Mouse (Mus musculus) midbrain, postnatal 0 days (tissue): ENCODE measurements around the gene Prkcq. TPM values are rescaled to one million over a fixed set of nuclear protein-coding genes. Genes with fewer than 3 reads are reported as not detected.

Experiments
- ATAC-seq: fragments of 200-750 bp; cut with Nextera tagmentation; 2 replicates; pipeline ENCODE4 v1.8.0; 2017; ENCODE audit warnings: moderate number of reproducible peaks, mild to moderate bottlenecking, moderate TSS enrichment, moderate library complexity; ENCODE audit not compliant: low FRiP score
- DNase-seq: peaks from one replicate; pipeline ENCODE4 v3.0.0-alpha.2; 2015; ENCODE audit warnings: low spot score
- H3K27ac ChIP-seq: fragments of 300-500 bp; sonication (generic); 2 replicates; pipeline ENCODE4 v1.5.1; 2014; ENCODE audit warnings: low read depth, mild to moderate bottlenecking, low read length, mixed read lengths
- H3K27me3 ChIP-seq: fragments of 300-500 bp; sonication (generic); 2 replicates; pipeline ENCODE4 v1.6.1; 2014; ENCODE audit warnings: low read length, control low read depth, mixed read lengths; ENCODE audit not compliant: insufficient read depth
- H3K36me3 ChIP-seq: fragments of 300-500 bp; sonication (generic); 2 replicates; pipeline ENCODE4 v1.6.1; 2014; ENCODE audit warnings: low read length, control low read depth, mixed read lengths; ENCODE audit not compliant: insufficient read depth
- H3K4me1 ChIP-seq: fragments of 300-500 bp; sonication (generic); 2 replicates; pipeline ENCODE4 v1.6.1; 2014; ENCODE audit warnings: mild to moderate bottlenecking, control low read depth, antibody characterized with exemption, low read length, mixed read lengths; ENCODE audit not compliant: insufficient read depth
- H3K4me2 ChIP-seq: fragments of 300-500 bp; sonication (generic); 2 replicates; pipeline ENCODE4 v1.6.1; 2014; ENCODE audit warnings: low read depth, mild to moderate bottlenecking, low read length, mixed read lengths; ENCODE audit not compliant: poor library complexity, severe bottlenecking
- H3K4me3 ChIP-seq: fragments of 300-500 bp; sonication (generic); 2 replicates; pipeline ENCODE4 v1.5.1; 2014; ENCODE audit warnings: low read depth, mild to moderate bottlenecking, low read length, moderate library complexity
- H3K9ac ChIP-seq: fragments of 300-500 bp; sonication (generic); replicated peaks from 2 replicates; pipeline ENCODE4 v1.6.1; 2014; ENCODE audit warnings: mild to moderate bottlenecking, low read length, moderate library complexity, mixed read lengths; ENCODE audit not compliant: poor library complexity, severe bottlenecking
- H3K9me3 ChIP-seq: fragments of 300-500 bp; sonication (generic); 2 replicates; pipeline ENCODE4 v1.6.1; 2016; ENCODE audit warnings: low read length, control low read depth
- CTCF ChIP-seq: IDR thresholded peaks from 2 replicates; pipeline ENCODE4 v1.5.1; 2016; ENCODE audit warnings: antibody characterized with exemption, mild to moderate bottlenecking
- WGBS: fragments of 180-500 bp; shearing (Covaris S2); extraction: QIAGEN DNeasy Blood & Tissue Kit; methylation state at CpG from one replicate; pipeline ENCODE4 v1.1.7; 2014; 5-methylcytosine and 5-hydroxymethylcytosine counted together
- polyA plus RNA-seq: library from polyadenylated mRNA; unstranded; fragments of >200 nt; fragmentation: Nextera tagmentation; extraction: Ambion mirVana; gene quantifications from 2 replicates; pipeline ENCODE4 v1.2.1, GENCODE M21; 2015
- total RNA-seq: library from RNA; depleted of rRNA; stranded (reverse); fragments of >200 nt; gene quantifications from 2 replicates; pipeline ENCODE4 v1.2.3, GENCODE M21; 2014

The Prkcq gene
- total and polyA plus RNA-seq, 2 experiments from 2014 or later, result 7.1 to 8.2 TPM

DNA sequence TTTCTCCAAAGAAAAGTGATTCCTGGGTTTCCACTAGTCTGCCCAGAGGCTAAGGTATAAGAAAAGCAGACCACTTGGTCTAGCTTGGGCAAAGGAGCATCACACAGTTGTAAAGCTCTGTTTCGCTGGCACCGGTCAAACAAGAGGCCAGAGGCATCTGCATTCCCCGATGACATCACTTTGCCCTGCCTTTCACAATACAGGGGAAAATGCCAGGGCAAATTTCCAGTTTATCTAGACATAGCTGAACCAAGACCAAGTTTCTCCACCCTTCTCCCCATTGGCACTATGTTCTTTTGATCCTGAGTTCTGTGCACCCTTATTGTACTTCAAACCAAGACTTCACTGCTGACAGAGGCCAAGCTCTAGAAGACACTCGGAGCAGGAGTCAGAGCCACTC is 22.8 kb upstream of the Prkcq start:
- Histone ChIP-seq H3K4me3 (no peak overlapping the region), H3K27ac (no peak overlapping the region), H3K9me3 (no peaks in the 10 kb centered on the region), H3K4me2 (no peak overlapping the region), H3K4me1 (no peaks in the 10 kb centered on the region), H3K27me3 (no peaks in the 10 kb centered on the region), H3K36me3 (no peaks in the 10 kb centered on the region), H3K9ac (no peak overlapping the region)
- WGBS, result 85% methylated on average over 4 of the region's 4 CpGs
- ATAC-seq (no peak), DNase-seq (no peak)
- TF ChIP-seq CTCF, result no peak

- Histone ChIP-seq H3K27me3 (no peaks in the 10 kb centered on the region), H3K27ac (no peak overlapping the region), H3K9ac (no peak overlapping the region), H3K4me1 (no peaks in the 10 kb centered on the region), H3K9me3 (no peaks in the 10 kb centered on the region), H3K4me3 (no peak overlapping the region), H3K4me2 (no peak overlapping the region), H3K36me3 (no peaks in the 10 kb centered on the region)
- ATAC-seq (no peak), DNase-seq (no peak)
- no peak for TF ChIP-seq CTCF
- 77% methylated on average over 7 of the region's 7 CpGs for WGBS
These were observed 20.9 kb upstream of the Prkcq start for GRCm38 (mm10) chr2:11150975-11151374.

DNA sequence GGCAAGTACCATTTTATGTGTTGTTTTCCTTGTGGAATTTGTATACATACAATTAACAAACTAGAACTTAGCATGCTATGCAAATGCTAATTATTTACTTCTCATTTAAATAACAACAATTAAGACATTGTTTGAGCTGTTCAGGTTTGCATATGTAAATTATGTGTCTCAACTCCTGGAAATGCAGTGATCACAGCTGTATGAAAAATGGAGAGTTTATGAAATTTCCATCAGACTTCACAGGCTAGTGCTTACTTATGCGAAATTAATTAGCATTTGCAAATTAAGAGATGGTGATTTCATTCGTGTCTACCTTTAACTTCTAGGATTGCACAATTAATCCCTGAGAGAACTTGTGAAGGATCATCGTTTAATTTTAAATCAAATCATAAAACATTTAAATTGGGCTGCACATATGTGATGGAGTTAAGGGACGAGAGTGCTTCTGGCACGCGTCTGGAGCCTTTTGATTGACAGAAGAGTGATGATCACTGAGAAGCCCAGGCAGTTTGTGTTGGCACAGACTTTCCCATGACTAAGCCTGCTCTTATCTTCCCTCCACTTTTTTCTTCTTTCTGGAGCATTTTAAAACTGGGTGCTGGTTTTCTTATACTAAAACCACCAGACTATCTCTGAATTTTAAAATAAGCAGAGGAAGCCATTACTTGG is 20.1 kb upstream of the Prkcq start:
- 74% methylated on average over 6 of the region's 6 CpGs for WGBS
- no peak for DNase-seq
- H3K4me1 ChIP-seq, result no peaks in the 10 kb centered on the region

DNA sequence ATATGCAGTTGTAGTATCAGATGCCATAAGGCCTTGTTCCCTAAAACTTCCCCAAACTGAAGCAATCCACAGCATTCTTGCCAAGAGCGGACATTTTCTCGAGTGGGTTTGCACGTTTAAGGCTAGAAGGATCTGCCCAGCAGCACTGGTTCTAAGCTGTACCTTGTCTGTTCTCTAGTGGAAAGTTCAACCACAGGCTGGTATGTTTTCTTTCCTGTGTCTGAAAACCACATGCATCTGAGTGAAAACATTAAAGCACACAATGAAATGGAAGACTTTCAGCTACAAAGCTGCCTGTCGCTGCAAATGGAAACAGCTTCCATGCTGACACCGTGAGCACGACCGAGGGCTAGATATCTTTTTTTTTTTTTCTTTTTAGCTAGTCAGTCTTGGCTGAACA is 12.3 kb upstream of the Prkcq start:
- no peaks in the 10 kb centered on the region for H3K36me3 ChIP-seq
- DNase-seq (no peak), ATAC-seq (no peak)
- no peak overlapping the region for H3K27ac ChIP-seq
- H3K4me2 ChIP-seq, result no peak overlapping the region
- no peaks in the 10 kb centered on the region for H3K4me1 ChIP-seq
- H3K4me3 ChIP-seq, result no peak overlapping the region
- no peaks in the 10 kb centered on the region for H3K27me3 ChIP-seq
- no peak overlapping the region for H3K9ac ChIP-seq
- TF ChIP-seq CTCF, result no peak
- 89% methylated on average over 7 of the region's 7 CpGs for WGBS
- H3K9me3 ChIP-seq, result no peaks in the 10 kb centered on the region

More for the DNA sequence above, 20.1 kb upstream of the Prkcq start:
- ATAC-seq, result no peak
- Histone ChIP-seq H3K36me3 (no peaks in the 10 kb centered on the region), H3K9ac (no peak overlapping the region), H3K4me2 (no peak overlapping the region), H3K27me3 (no peaks in the 10 kb centered on the region), H3K9me3 (no peaks in the 10 kb centered on the region), H3K27ac (no peak overlapping the region), H3K4me3 (no peak overlapping the region)
- no peak for TF ChIP-seq CTCF

- Histone ChIP-seq H3K9ac (no peak overlapping the region), H3K27ac (no peak overlapping the region), H3K27me3 (no peaks in the 10 kb centered on the region), H3K9me3 (no peaks in the 10 kb centered on the region), H3K4me1 (no peaks in the 10 kb centered on the region), H3K36me3 (no peaks in the 10 kb centered on the region), H3K4me2 (no peak overlapping the region), H3K4me3 (no peak overlapping the region)
- no peak for DNase-seq
- 86% methylated on average over 3 of the region's 3 CpGs for WGBS
- TF ChIP-seq CTCF, result no peak
- no peak for ATAC-seq
These were observed 11.2 kb upstream of the Prkcq start for GRCm38 (mm10) chr2:11160696-11161095.

DNA sequence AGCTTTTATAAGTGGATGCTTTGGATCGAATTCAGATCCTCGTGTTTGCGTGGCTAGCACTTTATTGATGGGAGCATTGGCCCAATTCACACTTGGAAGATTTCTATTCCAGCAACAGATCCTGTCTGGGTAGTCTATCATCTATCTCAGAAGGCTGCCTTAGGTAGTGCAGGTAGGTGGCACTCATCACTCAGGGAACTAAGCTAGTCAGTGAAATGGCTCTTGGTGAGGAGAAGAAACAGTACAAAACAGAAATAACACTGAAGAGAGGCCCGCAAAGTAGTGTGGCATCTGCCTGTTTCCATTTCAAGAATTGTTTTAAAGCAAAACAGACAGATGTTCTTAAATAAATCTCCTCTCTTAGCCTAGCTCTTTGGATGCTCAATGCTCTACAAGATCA is 10.6 kb upstream of the Prkcq start:
- DNase-seq (no peak), ATAC-seq (no peak)
- Histone ChIP-seq H3K9ac (no peak overlapping the region), H3K4me2 (no peak overlapping the region), H3K27me3 (no peaks in the 10 kb centered on the region), H3K27ac (no peak overlapping the region), H3K36me3 (no peaks in the 10 kb centered on the region), H3K9me3 (no peaks in the 10 kb centered on the region), H3K4me1 (no peaks in the 10 kb centered on the region), H3K4me3 (no peak overlapping the region)
- no peak for TF ChIP-seq CTCF
- WGBS, result 96% methylated on average over 4 of the region's 4 CpGs
